Mouse (Mus musculus) CD4-positive helper T cell, adult 2 months (primary cell): ENCODE data around the gene Agpat1.

ENCODE experiments used
- DNase-seq: peaks from one replicate; pipeline ENCODE4 v3.0.0-alpha.2; 2012; ENCODE audit warnings: low read depth, missing footprints, low spot score

Agpat1 gene

GRCm38 (mm10) chr17:34604511-34605237 lies 612 bp downstream of the Agpat1 start:
- DNase-seq: peak; percentile 41

- peak; percentile 95 for DNase-seq
Measured at GRCm38 (mm10) chr17:34605609-34606008, 1.5 kb downstream of the Agpat1 start.

DNA sequence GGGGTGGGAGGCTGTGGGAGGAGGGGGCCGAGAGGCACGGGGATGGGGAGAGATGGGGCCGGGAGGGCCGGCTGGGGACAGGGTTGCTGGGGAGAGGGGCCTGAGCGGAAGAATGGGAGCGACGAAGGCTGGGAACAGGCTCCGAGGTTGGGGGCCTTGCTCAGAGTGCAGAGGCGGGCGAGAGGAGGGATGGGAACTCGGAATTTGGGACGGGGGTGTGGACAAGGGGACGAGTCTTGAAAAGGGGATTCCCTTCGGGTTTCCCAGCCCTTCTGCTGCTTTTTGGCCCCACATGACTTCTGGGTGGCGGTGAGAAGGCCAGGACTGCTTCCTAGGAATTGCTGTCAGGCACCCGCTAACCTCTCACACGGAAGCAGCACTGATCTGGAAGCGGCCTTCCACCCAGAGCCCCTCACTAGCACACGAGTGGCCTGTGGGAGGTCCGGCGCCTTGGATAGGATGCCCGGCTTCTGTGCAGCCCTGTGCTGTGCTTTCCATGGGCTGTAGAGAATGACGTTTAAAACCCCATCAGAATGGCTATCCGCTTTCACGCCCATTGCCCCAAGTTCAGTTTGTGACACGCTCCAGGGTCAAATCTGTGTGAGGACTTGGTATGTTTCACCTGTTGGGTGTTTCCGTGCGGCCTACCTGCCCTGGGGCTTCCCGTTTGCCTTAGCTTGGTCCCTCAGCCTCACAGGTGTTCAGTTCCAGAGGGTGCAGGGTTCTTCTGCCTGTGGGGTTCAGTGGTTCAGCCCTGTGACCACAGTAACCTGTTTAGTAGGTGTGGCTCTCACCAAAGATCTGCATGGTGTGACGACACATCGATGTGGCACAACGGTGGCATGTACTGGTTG lies 2.4 kb downstream of the Agpat1 start:
- peak; percentile 53 for DNase-seq

- no peak for DNase-seq
Measured at GRCm38 (mm10) chr17:34607997-34608396, 3.9 kb downstream of the Agpat1 start.

DNA sequence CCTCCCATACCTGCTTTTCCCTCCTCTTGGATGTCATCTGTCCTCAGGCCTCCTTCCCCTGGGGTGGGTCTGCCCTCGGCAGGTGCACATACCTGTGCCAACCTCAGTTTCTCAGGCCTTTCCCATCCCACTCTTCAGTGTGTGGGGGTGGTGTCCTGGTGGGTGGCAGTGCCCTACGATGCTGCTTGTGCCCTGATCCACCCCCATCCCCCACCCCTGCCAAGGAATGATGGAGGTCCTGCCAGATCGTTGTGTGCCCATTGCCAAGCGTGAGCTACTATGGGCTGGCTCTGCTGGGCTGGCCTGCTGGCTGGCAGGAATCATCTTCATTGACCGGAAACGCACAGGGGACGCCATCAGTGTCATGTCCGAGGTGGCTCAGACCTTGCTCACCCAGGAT lies 7.0 kb downstream of the Agpat1 start:
- DNase-seq: no peak

DNA sequence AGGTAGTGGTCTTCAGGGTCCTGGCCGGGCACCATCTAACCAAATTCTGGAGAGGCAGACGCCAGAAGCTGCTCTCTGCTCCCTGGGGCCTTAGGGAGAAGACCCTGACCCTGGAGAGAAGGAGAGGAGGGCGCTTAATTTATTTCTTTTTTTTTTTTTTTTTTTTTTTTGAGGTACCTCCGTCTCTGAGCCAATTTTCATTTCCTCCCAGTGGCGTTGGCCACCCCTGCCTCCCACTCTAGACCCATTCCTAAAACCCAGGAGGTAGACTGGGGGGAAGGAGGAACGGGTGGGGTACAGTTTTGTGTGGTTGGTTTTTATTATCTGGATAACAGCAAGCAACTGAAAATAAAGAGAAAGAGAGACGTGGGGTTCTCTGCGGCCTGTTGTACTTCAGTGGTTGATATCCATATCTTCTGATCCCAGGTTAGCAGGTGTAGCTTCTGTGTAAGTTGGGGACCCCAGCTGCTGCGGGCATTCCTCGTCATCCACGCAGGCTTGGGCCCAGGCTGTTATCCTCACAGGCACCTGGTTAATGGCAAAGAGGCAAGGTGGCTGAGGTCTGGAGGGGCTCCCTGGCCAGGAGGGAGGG lies 9.1 kb downstream of the Agpat1 start:
- DNase-seq: no peak

DNA sequence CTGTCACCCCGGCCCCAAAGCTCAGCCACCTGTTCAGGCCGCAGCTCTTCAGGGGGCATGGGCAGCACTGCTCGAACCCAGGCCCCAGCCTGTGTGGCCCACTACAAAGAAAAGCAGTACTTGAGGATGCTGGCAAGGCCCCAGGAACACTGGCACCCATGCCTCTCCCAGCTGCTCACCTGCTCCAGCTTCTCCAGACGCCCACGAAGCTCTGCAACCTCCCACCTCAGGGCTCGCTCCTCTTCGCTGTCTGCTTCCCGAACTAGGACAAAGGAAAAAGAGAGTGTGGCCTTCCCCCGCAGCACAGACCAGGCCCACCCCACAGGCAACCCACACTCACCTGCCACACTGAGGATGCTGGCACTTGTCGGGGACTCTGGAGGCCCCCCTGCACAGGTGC lies 9.8 kb downstream of the Agpat1 start:
- no peak for DNase-seq

DNA sequence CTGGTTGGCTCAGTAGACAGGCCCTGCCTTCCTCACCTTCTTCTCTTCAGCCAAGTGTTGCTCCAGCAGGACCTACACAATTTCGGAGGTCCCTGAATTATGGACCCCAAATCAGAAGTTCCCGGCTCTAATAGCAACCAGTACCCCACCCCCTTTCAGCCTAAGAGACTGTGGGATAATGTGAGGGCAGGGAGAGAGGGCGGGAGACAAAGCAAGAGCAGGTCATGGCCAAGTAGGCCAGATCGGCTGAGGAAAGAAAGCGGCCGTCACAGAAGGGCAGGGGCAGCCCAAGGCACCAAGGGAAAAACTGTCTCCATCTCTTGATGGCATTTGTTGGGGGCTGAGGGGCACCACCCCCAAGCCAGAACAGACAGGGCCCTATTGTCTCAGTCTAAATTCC lies 11.8 kb downstream of the Agpat1 start, which contains the start of gene Egfl8:
TSS of gene Egfl8 (minus strand) at position 101 of the 400 bp plus-strand sequence.
- DNase-seq: no peak

DNA sequence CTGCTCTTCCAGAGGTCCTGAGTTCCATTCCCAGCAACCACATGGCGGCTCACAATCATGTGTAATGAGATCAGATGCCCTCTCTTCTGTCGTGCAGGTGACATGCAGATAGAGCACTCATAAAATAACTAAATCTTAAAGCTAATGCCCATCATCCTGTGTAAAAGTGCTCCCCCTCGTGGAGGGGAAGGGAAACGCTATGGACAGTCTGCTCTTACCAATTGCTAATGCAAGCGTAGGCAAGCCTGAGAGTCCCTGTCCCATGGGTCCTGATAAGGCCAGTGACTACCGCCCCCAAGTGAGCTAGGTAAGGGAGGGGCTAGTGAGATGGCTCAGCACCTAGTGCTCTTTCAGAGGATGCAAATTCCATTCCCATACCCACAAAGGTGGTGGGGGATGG lies 14.9 kb downstream of the Agpat1 start:
- DNase-seq: peak; percentile 80

GRCm38 (mm10) chr17:34621006-34621405 lies 16.9 kb downstream of the Agpat1 start:
- no peak for DNase-seq

GRCm38 (mm10) chr17:34623161-34623560 lies 19.1 kb downstream of the Agpat1 start:
- DNase-seq: no peak

DNA sequence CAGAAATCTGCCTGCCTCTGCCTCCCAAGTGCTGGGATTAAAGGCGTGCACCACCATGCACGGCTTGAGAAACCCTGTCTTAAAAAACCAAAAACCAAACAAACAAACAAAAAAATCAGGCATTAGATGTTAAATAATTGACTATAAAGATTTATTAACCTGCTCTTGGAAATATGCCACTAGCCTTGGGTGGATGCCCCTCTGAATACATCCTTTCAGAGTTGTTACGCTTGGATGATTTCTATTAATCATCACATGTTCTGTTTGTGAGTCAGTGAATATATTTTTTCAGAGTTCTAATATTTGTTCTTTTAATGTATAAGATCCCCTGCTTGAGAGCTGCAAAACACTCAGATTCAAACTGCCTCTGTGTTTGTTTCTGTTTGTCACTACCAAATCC lies 20.9 kb downstream of the Agpat1 start:
- no peak for DNase-seq

DNA sequence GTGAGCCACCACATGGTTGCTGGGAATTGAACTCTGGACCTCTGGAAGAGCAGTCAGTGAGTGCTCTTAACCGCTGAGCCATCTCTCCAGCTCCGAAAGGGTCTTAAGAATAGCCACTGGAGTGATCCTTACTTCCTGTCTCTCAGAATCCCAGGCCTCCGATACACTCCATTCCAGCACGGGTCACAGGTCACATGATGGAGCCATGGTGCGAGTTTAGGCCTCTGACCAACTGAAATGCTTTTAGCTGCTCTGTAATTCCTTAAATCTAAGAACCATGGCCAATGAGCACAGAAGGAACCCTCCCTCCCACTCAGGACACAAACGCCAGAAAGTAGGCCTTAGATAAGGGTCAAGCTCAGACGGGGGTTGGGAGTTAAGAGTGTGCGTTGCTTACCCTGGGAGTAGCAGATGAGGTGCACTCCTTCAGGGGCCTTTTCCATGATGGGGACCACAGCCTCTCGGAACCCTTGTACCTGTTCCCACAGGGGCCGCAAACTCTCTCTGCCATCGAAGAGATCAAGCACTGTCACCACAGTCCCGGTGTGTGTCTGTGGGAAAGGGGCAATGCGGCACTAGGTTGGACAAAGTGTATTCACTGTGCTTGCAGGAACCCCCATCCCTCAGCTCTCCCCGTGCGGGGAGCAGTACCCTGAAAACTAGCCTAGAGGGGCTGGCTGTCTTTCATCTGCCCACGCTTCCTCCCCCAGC lies 22.2 kb downstream of the Agpat1 start:
- no peak for DNase-seq

- DNase-seq: peak; percentile 56
Measured at GRCm38 (mm10) chr17:34626773-34627092, 22.7 kb downstream of the Agpat1 start.

- peak; percentile 86 for DNase-seq
Measured at GRCm38 (mm10) chr17:34627093-34627942, 23.3 kb downstream of the Agpat1 start.

- peak; percentile 54 for DNase-seq
Measured at GRCm38 (mm10) chr17:34627943-34628643, 24.0 kb downstream of the Agpat1 start, which contains the start of gene Ppt2. Ppt2 (minus strand) TSS chr17:34628510.

- DNase-seq: peak; percentile 45
Measured at GRCm38 (mm10) chr17:34628644-34628967, 24.5 kb downstream of the Agpat1 start.

DNA sequence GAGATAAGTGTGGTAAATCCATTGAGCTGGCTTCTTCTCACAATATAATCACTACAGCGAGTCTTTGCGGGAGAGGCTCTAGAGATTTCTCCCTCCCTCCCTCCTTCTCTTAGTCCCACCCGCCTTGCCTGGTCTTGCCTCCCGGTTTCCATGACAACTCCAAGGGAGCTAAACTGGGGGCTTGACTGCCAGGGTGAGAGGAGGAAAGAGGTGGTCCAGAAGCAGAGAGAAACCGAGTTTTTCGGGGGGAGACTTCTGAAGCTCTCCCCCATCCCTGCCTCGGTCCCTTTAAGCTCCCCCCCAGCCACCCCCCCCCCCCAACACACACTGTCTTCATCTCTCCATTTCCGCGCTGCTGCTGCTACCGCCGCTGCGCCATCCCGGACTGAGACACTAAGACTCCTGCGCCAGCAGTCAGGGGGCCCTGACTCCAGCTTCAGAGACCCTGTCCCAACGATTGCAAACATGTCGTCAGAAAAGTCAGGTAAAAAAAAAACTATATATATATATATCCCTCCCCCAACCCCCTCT lies 25.2 kb downstream of the Agpat1 start, which contains the start of gene Prrt1:
TSS of gene Prrt1 (plus strand) at position 313 of the 531 bp plus-strand sequence.
- DNase-seq: peak; percentile 34

DNA sequence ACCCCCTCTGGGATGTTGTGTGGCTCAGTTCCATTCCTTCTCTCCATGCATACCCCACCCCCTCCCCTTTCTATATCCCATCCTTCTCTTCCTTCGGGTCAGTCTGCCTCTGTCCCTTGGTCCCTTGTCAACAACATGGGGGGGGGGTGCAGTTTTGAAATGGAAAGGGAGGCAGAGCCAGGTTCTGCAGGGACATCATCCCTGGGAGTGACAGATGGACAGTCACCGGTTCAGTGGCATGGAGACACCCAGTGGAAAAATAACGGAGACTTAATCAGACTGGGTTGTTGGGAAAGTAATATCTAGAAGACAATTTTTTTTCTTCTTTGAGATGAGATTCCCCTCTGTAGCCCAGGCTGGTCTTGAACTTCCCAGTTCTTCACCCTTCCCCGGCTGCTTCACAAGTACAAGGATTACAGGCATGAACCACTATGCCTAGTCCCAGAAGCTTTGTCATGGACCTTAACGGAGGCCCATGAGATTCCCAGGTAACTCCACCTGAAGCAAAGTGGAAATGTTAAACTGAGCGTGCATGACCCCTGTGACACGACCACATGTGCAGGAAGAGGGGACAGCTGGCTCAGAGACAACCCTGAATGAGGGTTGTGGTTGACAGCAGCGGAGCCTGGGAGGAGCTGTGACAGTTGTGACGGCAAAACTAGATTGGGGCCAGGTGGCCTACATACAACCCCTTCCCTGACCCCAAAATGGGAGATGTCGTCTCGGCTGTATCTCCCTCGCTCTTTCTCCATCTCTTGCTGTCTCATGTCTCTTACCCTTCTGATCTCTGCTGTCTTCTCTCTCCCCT lies 25.9 kb downstream of the Agpat1 start:
- peak; percentile 76 for DNase-seq
